Mouse (Mus musculus): ENCODE measurements at regions not wholly inside any gene's neighbourhood (a gene's known extent, or its start where the extent isn't known, plus 50 kb on each side); places are given as distances from the start of the nearest gene placed in this dataset.

- DNase-seq (ENCODE audit: low read depth, low spot score), result no peak
- in situ Hi-C loops (cut with MboI; ENCODE audit: low pct_unique_long_range_greater_than_20kb), result no loop called here
Measured at GRCm38 (mm10) chr13:71874986-71875385, 88.5 kb downstream of the Irx1 start.

GRCm38 (mm10) chr13:71868763-71869162, 94.8 kb downstream of the Irx1 start:
- ATAC-seq, result no peak
- no peak for TF ChIP-seq CTCF (IDR thresholded peaks at IDR 0.05)
- H3K27me3 ChIP-seq, result no peaks in the 10 kb centered on the region
- POLR2A ChIA-PET, result no interaction called here
- CTCF ChIA-PET, result interaction anchor here (1.3 kb wide), 1 partner anchor 19 kb away, joined by 4 read pairs; no protein-coding TSS in a partner anchor
- in situ Hi-C loops (cut with MboI; ENCODE audit: low pct_unique_long_range_greater_than_20kb), result no loop called here
- DNase-seq (ENCODE audit: low read depth, low spot score), result no peak

More at GRCm38 (mm10) chr13:71874986-71875385, 88.5 kb downstream of the Irx1 start:
- H3K27me3 ChIP-seq, result no peaks in the 10 kb centered on the region
- TF ChIP-seq CTCF (IDR thresholded peaks at IDR 0.05), result no peak
- CTCF ChIA-PET, result no interaction called here
- POLR2A ChIA-PET, result no interaction called here
- no peak for ATAC-seq

GRCm38 (mm10) chr13:71853426-71854025, 110.0 kb downstream of the Irx1 start:
- DNase-seq (ENCODE audit: low read depth, low spot score), result no peak
- no peak for ATAC-seq
- POLR2A ChIA-PET, result no interaction called here
- CTCF ChIA-PET, result interaction anchor here (1.3 kb wide), 1 partner anchor 18 kb away, joined by 4 read pairs; no protein-coding TSS in a partner anchor
- TF ChIP-seq CTCF (IDR thresholded peaks at IDR 0.05), result no peak
- H3K27me3 ChIP-seq, result no peaks in the 10 kb centered on the region
- in situ Hi-C loops (cut with MboI; ENCODE audit: low pct_unique_long_range_greater_than_20kb), result no loop called here

GRCm38 (mm10) chr13:71804032-71804958, 159.2 kb downstream of the Irx1 start:
- ChIA-PET CTCF (no interaction called here), POLR2A (no interaction called here)
- no peak for ATAC-seq
- in situ Hi-C loops (cut with MboI; ENCODE audit: low pct_unique_long_range_greater_than_20kb), result no loop called here
- TF ChIP-seq CTCF (IDR thresholded peaks at IDR 0.05), result no peak
- no peaks in the 10 kb centered on the region for H3K27me3 ChIP-seq
- no peak for DNase-seq (ENCODE audit: low read depth, low spot score)

GRCm38 (mm10) chr13:71798288-71798687, 165.2 kb downstream of the Irx1 start:
- ChIA-PET POLR2A (no interaction called here), CTCF (interaction anchor here (1.2 kb wide), 1 partner anchor 841 kb away, joined by 3 read pairs; no protein-coding TSS in a partner anchor)
- DNase-seq (ENCODE audit: low read depth, low spot score), result no peak
- ATAC-seq, result no peak
- in situ Hi-C loops (cut with MboI; ENCODE audit: low pct_unique_long_range_greater_than_20kb), result no loop called here
- no peaks in the 10 kb centered on the region for H3K27me3 ChIP-seq
- TF ChIP-seq CTCF (IDR thresholded peaks at IDR 0.05), result no peak

DNA sequence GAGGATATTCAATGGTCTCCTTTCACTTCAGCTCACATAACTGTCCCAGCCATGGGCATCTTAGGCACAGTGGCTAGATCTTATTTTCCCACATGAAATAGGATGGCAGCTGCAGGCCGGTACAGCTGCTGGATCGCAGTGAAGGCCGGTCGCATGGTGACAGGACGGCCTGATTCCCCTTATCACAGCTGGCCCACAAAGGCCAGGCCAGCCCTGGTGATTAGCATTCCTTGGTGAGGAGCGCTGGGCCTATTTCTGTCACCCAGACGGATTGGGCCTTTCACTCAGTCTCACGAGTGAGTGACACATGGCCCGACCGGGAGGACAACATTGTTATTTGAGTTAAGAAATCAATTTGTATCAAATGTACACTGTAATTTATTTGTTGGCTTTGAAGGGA, 178.8 kb downstream of the Irx1 start:
- POLR2A ChIA-PET, result no interaction called here
- CTCF ChIA-PET, result no interaction called here
- no peak for ATAC-seq
- H3K27me3 ChIP-seq, result no peaks in the 10 kb centered on the region
- TF ChIP-seq CTCF (IDR thresholded peaks at IDR 0.05), result no peak
- in situ Hi-C loops (cut with MboI; ENCODE audit: low pct_unique_long_range_greater_than_20kb), result no loop called here
- no peak for DNase-seq (ENCODE audit: low read depth, low spot score)

DNA sequence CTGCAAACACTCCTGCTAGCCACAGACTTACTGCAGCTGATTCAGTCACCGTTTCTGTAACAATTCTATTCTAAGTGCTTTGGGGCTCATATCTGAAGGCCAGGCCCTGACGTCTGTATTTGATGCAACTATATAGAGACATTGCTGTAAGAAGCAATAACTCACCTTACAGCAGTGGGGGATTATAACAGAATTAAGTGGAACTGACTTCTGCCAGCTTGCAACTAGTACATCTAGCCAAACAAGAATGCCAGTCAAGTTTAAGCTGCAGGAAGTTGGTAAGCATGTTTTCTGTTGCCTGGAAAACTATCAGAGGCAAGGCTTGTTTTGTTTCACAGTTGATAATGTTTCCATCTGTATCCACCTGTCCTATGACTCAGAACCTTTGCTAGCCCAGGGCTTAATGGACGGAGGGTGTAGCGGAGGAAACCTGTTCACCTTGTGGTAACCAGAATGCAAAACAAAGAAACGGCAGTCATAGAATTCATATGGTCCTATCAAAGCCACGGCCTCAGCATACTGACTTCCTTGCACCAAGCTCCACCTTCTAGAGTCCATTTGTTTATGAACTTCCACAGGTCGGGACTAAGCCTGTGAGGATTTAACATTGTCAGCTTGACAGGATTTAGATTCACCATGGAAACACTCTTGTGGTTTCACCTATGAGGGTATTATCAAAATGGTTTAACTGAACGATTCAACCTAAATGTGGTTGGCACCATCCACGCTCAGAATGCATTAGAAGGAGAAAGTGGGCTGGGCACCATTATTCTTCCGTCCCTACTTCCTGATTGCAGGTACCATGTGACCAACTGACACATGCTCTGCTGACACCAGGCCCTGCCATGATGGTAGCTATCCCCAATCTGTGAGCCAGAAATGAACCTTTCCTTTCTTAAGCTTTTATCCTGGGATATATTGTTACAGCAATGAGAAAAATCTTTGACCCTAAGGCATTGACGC, 216.2 kb downstream of the Irx1 start:
- POLR2A ChIA-PET, result no interaction called here

GRCm38 (mm10) chr13:71746534-71746933, 217.0 kb downstream of the Irx1 start:
- no peak for DNase-seq (ENCODE audit: low read depth, low spot score)
- TF ChIP-seq CTCF (IDR thresholded peaks at IDR 0.05), result no peak
- in situ Hi-C loops (cut with MboI; ENCODE audit: low pct_unique_long_range_greater_than_20kb), result no loop called here
- ATAC-seq, result no peak
- H3K27me3 ChIP-seq, result peaks cover 5% of the 10 kb centered on the region
- CTCF ChIA-PET, result interaction anchor here (0.9 to 1.3 kb wide), 2 partner anchors 9 to 11 kb away, joined by 3 to 4 read pairs; no protein-coding TSS in a partner anchor
- POLR2A ChIA-PET, result no interaction called here

More for the DNA sequence above, 216.2 kb downstream of the Irx1 start:
- in situ Hi-C loops (cut with MboI; ENCODE audit: low pct_unique_long_range_greater_than_20kb), result no loop called here
- no peak for TF ChIP-seq CTCF (IDR thresholded peaks at IDR 0.05)
- DNase-seq (ENCODE audit: low read depth, low spot score), result no peak
- ATAC-seq, result no peak
- peaks cover 5% of the 10 kb centered on the region for H3K27me3 ChIP-seq
- CTCF ChIA-PET, result interaction anchor here (0.9 to 1.3 kb wide), 2 partner anchors 9 to 11 kb away, joined by 3 to 4 read pairs; no protein-coding TSS in a partner anchor

DNA sequence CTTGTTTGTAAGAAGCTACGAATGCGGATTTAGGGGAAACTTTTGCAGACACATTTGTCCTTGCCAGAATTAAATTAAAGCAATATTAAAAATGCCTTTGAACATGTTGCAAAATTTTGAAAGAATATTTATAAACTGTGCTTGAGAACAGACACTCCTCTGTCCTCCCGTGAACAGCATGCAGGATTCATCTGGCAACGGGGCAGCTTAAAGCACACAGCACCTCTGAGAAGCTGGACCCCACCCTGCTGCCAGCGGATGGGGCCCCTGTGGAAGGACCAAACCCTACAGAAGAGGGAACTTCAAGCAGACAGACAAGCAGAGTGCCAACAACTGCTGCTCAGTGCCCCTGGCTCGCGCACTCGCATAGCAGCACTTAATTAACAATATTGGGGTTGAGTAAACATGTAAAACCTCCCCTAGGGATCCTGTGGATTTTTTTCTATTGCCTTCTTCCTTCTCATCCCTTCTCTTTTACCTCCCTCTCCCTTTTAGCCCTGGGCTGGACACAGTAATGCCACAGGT, 226.6 kb downstream of the Irx1 start:
- in situ Hi-C loops (cut with MboI; ENCODE audit: low pct_unique_long_range_greater_than_20kb), result no loop called here
- CTCF ChIA-PET, result no interaction called here
- H3K27me3 ChIP-seq, result no peaks in the 10 kb centered on the region
- POLR2A ChIA-PET, result no interaction called here
- TF ChIP-seq CTCF (IDR thresholded peaks at IDR 0.05), result no peak
- ATAC-seq, result no peak
- no peak for DNase-seq (ENCODE audit: low read depth, low spot score)

GRCm38 (mm10) chr13:71734261-71734660, 229.3 kb downstream of the Irx1 start:
- ATAC-seq (no peak), DNase-seq (ENCODE audit: low read depth, low spot score) (no peak)
- in situ Hi-C loops (cut with MboI; ENCODE audit: low pct_unique_long_range_greater_than_20kb), result no loop called here
- ChIA-PET POLR2A (no interaction called here), CTCF (interaction anchor here (1.3 kb wide), 1 partner anchor 11 kb away, joined by 5 read pairs; no protein-coding TSS in a partner anchor)
- TF ChIP-seq CTCF (IDR thresholded peaks at IDR 0.05), result no peak
- H3K27me3 ChIP-seq, result no peaks in the 10 kb centered on the region

Measured in Patski (cell line).